Mouse (Mus musculus): Measurements from ENCODE around the gene Sh3d21.
A peak's percentile ranks its signal among the peaks of the same experiment; 100 is the strongest.
"Not testable (repeated sequence)": the region's sequence is repeated elsewhere in the genome, so short reads cannot be mapped to it uniquely, and the experiment has no call there.

Gene Sh3d21

GRCm38 (mm10) chr4:126163067-126163659, at the start of gene Sh3d21:
Gene Sh3d21, minus strand, starts transcription at chr4:126163491.
- DNase-seq (ENCODE audit: low read depth, low spot score): peak; percentile 75

DNA sequence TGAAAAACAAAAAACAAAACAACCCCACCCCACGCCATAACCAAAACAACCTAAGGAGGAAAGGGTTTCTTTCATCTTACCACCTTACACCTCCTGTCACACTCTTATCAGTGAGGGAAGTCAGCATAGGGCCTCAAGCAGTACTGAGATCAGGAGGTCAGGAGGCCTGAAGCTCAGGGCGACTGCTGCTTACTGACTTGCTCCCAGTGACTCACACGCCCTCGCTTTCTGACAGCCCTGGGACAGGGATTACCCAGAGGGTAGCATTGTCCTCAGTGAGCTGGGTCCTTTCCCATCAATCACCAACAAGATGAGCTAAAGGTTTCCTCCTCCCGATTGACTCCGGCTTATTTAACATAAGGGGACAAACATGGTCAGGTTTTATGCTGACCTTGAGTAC, 43.8 kb upstream of the Sh3d21 start:
- no peak for DNase-seq (ENCODE audit: low read depth, low spot score)

DNA sequence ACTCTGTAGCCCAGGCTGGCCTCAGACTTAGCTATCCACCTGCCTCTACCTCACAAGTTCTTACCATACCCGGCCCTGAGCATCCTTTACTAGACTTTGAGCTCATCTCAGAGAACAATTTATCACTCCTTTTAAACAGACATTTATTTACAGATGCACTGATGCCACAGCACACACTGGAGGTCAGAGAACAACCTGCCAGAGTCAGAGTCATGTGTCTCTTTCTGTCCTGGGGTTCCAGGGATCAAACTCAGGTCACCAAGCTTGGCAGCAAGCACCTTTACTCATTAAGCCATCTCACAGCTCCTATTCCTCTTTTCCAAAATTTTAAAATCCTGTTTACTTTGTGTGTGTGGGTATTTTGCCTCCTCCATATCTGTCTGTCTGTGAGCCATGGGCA, 42.1 kb upstream of the Sh3d21 start:
- no peak for DNase-seq (ENCODE audit: low read depth, low spot score)

- DNase-seq (ENCODE audit: low read depth, low spot score): no peak
Observed at GRCm38 (mm10) chr4:126204661-126205230, 41.5 kb upstream of the Sh3d21 start.

GRCm38 (mm10) chr4:126204016-126204415, 40.7 kb upstream of the Sh3d21 start:
- DNase-seq (ENCODE audit: low read depth, low spot score): peak; percentile 87

- no peak for DNase-seq (ENCODE audit: low read depth, low spot score)
Observed at GRCm38 (mm10) chr4:126203336-126203895, 40.1 kb upstream of the Sh3d21 start.

GRCm38 (mm10) chr4:126202303-126203181, 39.3 kb upstream of the Sh3d21 start, which contains the start of gene Thrap3:
Gene Thrap3, minus strand, starts transcription at chr4:126202760.
- DNase-seq (ENCODE audit: low read depth, low spot score): peak; percentile 99

DNA sequence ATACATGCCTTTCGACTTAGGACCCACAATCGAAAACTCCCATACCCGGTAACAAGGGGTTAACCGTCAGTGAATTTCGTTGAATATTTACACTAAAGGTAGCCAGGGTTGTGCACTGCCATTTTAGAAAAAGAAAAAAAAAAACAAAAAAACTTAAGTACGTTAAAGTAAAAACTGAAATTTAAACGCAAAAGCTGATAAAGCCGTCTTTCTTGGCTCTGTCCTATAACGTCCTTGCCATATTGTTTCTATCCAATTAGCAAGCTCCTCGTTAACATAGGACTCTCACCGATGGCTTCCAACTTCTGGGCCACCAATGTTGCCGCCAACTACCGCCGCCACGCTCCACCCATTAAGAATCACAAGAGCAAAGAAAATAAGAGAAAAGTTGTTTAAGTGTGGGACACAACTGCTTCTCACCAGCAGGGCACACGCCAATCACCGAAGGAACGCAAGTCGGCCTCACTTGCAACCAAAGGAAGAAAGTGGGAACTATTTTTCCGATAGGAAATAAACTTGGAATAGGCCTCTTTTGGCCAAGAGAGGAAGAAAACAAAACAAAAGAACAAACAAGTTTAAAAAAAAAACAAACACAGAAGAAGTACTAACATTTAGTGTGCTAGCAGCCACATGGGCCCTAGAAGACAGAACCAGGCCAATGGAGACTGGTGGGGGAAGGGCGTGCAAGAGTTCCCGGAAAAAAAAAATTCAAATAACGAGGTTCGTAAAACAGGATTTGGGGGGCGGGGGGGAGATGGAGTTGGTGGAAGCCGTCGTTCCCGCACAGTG, 38.4 kb upstream of the Sh3d21 start:
- DNase-seq (ENCODE audit: low read depth, low spot score): peak; percentile 85

GRCm38 (mm10) chr4:126200656-126201055, 37.4 kb upstream of the Sh3d21 start:
- no peak for DNase-seq (ENCODE audit: low read depth, low spot score)

DNA sequence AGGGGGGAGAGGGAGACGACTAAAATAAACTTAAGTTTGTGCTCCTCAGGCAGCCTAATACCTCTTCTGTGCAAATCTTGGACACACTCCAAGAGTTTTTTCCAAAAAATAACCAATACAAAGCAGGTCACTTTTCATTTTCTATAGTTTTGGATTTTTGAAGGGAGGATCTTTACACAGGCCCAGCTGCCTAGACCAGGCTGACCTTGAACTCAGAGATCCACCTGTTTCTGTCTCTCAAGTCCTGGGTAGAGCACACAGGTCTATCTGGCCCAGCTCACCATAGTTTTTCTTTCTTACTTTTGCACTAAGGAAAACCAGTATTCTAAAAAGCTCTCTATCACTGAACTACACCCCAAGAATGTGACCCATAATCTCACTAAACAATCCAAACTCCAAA, 36.7 kb upstream of the Sh3d21 start:
- DNase-seq (ENCODE audit: low read depth, low spot score): no peak

- no peak for DNase-seq (ENCODE audit: low read depth, low spot score)
Observed at GRCm38 (mm10) chr4:126199556-126199955, 36.3 kb upstream of the Sh3d21 start.

- no peak for DNase-seq (ENCODE audit: low read depth, low spot score)
Observed at GRCm38 (mm10) chr4:126197485-126197884, 34.2 kb upstream of the Sh3d21 start.

DNA sequence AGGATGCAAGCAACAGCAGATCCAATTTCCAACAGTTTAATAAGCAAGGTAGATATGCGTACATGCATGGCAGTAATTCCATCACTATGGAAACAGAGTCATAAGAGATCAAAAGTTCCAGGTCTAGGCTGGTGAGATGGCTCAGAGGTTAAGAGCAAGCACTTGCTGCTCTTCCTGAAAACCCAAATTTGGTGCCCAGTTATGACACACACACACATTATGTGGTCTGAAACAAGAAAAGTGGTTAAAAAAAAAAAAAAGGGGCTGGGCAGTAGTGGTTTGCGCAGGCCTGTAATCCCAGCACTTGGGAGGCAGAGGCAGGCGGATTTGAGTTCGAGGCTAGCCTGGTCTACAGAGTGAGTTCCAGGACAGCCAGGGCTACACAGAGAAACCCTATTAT, 31.6 kb upstream of the Sh3d21 start:
- DNase-seq (ENCODE audit: low read depth, low spot score): no peak

DNA sequence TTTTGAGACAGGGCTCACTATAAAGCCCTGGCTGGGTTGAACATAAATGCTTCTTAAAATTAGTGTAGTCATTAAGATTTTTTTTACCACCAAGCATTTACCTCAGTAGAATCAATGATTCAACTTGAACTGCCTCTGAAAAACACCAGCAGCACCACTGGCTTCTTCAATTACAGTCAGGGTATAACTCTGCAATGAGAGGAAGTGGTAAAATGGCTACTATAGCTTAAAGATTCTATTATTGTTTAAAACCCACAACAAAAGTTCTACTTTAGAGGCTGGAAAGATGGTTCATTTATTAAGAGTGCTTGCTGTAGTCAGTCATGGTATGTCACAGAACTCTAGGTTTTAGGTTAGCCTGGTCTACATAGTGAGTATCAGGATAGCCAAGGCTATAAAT, 30.9 kb upstream of the Sh3d21 start:
- no peak for DNase-seq (ENCODE audit: low read depth, low spot score)

GRCm38 (mm10) chr4:126190636-126191035, 27.3 kb upstream of the Sh3d21 start:
- no peak for DNase-seq (ENCODE audit: low read depth, low spot score)

DNA sequence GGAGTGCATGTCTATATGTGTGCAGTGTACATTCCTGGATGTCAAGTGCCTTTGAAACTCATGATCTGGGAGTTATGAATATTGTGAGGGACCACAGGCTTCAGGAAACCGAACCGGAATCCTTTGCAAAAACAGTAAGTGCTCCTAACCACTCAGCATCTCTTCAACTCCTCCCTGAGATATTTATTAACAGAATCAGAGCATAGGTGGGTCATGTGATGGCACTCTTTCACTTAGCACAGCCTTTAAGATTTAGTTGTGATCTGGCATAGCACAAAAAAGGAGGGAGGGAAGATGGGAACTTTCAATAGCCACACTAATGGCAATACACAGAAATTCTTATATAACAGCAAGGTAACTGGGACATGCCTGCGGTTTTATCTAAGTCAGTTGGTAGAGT, 23.8 kb upstream of the Sh3d21 start:
- no peak for DNase-seq (ENCODE audit: low read depth, low spot score)

GRCm38 (mm10) chr4:126183034-126183433, 19.7 kb upstream of the Sh3d21 start:
- no peak for DNase-seq (ENCODE audit: low read depth, low spot score)

DNA sequence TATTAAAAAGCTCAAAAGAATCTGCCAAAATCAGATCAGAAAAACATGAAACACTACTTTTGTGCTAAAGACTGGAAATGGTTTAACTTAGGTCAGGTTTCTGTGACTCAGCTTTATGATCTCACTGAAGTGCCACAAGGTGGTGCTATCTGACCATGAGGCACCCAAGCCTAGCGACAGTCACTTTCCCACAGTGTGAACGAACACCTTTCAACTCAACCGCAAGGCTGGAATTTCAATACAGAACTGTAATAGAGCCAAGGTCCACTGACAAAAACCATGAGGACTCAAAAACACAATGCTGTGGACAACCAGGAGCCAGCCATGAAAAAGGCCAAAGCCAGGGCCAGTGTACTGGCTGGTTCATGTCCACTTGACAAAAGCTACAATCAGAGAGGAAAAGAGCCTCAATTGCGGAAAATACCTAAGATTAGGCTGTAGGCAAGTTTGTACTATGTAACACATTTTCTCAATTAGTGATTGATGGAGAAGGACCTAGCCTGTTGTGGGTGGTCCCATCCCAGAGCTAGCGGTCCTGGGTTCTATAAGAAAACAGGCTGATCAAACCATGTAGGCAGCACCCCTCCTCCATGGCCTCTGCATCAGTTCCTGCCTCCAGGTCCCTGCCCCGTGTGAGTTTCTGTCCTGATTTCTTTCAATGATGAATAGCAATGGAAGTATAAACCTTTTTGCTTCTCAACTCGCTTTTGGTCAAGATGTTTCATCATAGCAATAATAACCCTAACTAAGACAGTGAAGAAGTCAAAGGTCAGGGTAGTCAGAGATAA, 18.1 kb upstream of the Sh3d21 start:
- peak; percentile 82 for DNase-seq (ENCODE audit: low read depth, low spot score)

DNA sequence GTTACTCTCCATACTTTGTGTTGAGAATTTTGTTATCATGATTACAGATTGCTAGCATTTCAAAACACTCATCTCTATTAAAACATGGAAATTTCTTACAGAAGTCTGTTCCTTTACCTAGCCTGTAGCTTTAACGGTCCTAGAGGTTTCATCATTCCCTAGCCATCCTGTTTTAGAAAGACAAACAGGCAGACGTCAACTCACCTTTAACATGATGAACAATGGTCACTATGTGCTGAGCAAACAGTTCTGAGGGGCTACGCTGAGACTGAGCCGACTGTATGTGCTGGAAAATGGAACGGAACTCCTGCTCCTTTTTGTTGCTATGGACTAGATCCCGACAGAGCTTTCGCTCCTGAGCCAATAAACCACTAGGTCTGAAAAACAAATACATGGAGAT, 12.7 kb upstream of the Sh3d21 start:
- DNase-seq (ENCODE audit: low read depth, low spot score): not testable (repeated sequence)

DNA sequence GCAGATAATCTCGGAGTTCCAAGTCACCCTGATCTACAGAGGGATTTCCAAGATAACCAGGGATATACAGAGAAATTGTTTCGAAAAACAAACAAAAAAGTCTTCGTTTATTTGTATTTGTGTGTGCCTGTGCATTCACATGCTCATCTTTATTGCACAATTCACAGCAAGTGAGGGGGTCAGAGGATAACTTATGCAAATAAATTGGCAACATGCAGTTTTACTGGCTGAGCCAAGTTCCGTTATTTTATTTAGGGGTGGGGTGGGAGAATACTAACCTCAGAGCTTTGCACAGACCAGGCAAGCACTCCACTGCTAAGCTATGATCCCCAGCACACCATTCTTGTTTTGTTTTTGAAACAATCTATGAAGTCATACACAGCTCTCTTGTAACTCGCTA, 10.5 kb upstream of the Sh3d21 start:
- no peak for DNase-seq (ENCODE audit: low read depth, low spot score)

DNA sequence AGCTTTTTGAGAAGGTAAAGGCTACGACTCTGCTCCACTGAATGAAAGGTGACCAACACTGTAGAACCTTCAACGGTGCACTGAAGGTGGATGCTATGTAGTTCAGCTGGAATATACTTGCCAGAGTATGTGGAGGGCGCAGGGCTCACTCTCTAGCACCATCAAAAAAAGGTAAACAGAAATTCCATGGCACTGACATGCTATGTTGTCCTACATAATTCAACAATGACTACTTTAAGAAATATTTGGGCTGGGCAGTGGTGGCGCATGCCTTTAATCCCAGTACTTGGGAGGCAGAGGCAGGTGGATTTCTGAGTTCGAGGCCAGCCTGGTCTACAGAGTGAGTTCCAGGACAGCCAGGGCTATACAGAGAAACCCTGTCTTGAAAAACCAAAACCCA, 7.4 kb upstream of the Sh3d21 start:
- not testable (repeated sequence) for DNase-seq (ENCODE audit: low read depth, low spot score)

All from ZHBTc4 (cell line).